Mouse (Mus musculus): Measurements from ENCODE around the gene Atp6v0a2. TPM values are rescaled to one million over a fixed set of nuclear protein-coding genes. Genes with fewer than 3 reads are reported as not detected.
"Not testable (repeated sequence)": the region's sequence is repeated elsewhere in the genome, so short reads cannot be mapped to it uniquely, and the experiment has no call there.

The Atp6v0a2 gene
- 49.3 and 52.1 TPM in 2 replicates for polyA plus RNA-seq (2016; fragmentation: Nextera tagmentation; extraction: Ambion mirVana)

DNA sequence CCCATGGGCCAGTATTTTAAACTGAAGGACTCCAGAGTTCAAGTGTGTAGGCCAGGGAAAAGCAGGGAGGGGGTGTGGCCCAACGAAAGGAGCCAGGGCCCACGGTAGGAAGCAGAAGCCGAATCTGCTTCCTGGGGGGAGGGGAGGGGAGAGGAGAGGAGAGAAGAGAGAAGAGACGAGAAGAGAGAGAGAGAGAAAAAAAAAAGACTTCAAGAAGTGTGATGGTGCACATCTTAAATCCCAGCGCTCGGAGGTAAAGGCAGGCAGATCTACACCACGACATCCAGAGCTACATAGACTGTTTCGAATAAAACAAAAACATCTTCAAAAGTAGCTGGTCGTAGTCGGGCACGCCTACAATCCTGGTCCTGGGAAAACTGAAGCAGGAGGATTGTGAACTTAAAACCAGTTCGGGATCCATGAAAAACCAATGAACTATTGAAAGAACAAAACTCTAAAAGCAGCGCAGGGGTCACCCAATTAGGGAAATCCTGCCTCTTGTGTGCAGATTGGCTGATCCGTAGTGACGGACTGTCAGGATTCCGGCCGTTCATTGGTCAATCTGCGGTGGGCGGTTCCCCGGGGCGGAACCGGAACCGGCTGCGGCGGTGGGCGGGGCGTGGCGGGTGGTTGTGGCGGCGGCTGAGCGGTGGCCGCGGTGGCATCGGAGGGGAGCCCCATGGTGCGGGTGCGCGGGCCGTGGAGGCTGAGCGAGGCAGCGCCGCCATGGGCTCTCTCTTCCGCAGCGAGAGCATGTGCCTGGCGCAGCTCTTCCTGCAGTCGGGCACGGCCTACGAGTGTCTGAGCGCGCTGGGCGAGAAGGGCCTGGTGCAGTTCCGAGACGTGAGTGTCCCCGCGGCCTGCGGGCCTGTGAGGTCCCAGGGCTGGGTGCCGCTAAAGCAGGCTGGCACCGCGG, at the start of gene Atp6v0a2:
Atp6v0a2 (plus strand) TSS at position 129 of the 916 bp plus-strand sequence.
- WGBS, result under 1% methylated on average over 58 of the region's 58 CpGs
- H3K27me3 ChIP-seq (replicated peaks), result no peaks in the 10 kb centered on the region
- peak within 1 kb of the TSS; percentile 94 for H3K4me3 ChIP-seq
- H3K4me2 ChIP-seq (replicated peaks), result peak within 1 kb of the TSS; percentile 76
- H3K27ac ChIP-seq, result no peak within 1 kb of the TSS
- peak within 1 kb of the TSS; percentile 94 for H3K9ac ChIP-seq
- H3K9me3 ChIP-seq, result no peaks in the 10 kb centered on the region
- H3K36me3 ChIP-seq, result peaks cover 8% of the 10 kb centered on the region; the same call in 1 of the 2 replicates
- peaks cover 17% of the 10 kb centered on the region for H3K4me1 ChIP-seq
- peak; percentile 95 for ATAC-seq (ENCODE audit: low FRiP score, low read depth)

DNA sequence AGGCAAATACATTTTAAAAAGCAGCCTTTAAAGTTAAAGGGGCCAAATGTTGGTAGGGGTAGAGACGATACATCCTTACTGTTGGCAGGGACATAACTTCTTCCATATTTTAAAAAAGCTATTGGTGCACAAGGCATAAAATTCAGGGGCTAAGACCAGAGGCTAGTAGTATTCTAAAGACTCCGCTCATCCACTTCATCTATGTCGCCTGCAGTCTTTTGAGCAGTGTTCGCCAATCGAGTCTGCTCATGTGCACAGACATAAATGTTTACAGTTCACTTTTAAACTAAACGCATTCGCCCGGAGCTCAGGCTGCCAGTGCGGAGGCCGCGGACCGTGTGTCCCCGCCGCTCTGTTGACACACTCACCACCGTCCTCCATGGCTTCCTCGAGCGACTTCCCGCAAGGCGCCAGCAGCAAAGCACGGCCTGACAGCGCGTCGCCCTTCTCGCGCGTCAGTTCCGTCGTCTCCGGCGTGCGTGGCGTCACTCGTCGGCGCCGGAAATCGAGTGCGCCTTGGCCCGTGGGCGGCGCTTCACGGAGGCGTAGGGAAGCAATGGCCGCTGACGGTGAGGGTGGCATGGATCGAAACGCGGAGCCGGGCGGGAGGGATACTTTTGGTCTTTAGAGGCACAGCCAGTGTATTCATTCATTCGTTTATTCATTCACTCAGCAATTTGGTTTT, 49.6 kb upstream of the Atp6v0a2 start, which contains the start of the genes Eif2b1 and Gtf2h3:
Eif2b1 (minus strand) TSS at position 499 of the 685 bp plus-strand sequence.
Gtf2h3 (plus strand) TSS at position 508 of the 685 bp plus-strand sequence.
- Histone ChIP-seq H3K27me3 (replicated peaks) (no peaks in the 10 kb centered on the region), H3K9me3 (no peaks in the 10 kb centered on the region), H3K4me3 (peak within 1 kb of the TSS; percentile 77), H3K4me1 (peaks cover 21% of the 10 kb centered on the region), H3K36me3 (peaks cover 55% of the 10 kb centered on the region), H3K9ac (peak within 1 kb of the TSS; percentile 68), H3K4me2 (replicated peaks) (peak within 1 kb of the TSS; percentile 66), H3K27ac (no peak within 1 kb of the TSS)
- 1% methylated on average over 51 of the region's 51 CpGs for WGBS
- peak; percentile 92 for ATAC-seq (ENCODE audit: low FRiP score, low read depth)

DNA sequence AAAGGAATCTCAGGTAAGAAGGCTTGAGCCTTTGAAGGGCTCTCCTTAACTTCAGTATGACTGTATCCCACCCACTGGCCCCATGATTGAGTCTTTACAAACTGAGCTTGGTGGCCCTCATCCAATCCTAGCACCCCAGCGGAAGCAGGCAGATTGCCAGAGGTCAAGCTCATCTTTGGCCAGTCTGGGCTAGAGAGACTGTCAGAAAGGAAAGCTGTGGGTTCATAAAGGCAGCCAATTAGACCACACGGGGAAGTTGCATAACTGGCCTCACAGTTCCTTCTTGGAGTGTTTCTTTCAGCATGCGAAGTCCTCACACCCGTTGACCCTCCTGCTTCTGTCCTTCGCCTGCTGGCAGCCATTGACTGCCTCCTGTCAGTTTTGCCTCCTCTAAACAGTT, 45.9 kb upstream of the Atp6v0a2 start:
- no peak overlapping the region for H3K27ac ChIP-seq
- ATAC-seq (ENCODE audit: low FRiP score, low read depth), result no peak
- no peak overlapping the region for H3K9ac ChIP-seq
- no peaks in the 10 kb centered on the region for H3K27me3 ChIP-seq (replicated peaks)
- H3K4me2 ChIP-seq (replicated peaks), result no peak overlapping the region
- H3K36me3 ChIP-seq, result peaks cover 52% of the 10 kb centered on the region
- H3K4me3 ChIP-seq, result no peak overlapping the region
- WGBS, result 95% methylated on average over 5 of the region's 5 CpGs
- peaks cover 21% of the 10 kb centered on the region for H3K4me1 ChIP-seq
- no peaks in the 10 kb centered on the region for H3K9me3 ChIP-seq

DNA sequence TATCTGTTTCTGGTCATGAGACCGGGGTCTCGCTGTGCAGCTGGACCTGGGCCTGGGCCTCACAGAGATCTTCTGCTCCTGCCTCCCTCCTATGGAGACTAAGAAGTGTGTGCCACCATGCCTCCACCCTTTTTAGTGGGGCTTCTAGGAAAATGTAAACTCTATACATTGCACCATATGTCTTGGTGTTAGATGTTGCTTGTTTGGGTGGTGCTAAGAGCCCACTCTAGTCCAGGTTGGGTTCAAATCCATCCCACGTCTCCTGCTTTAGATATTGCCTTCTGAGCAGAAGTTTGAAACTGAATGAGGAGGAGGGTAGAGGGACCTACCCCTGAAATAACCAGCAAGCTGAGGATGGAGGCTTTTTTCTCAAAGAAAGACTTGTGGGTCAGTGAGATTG, 35.6 kb upstream of the Atp6v0a2 start:
- Histone ChIP-seq H3K9me3 (no peaks in the 10 kb centered on the region), H3K4me2 (replicated peaks) (no peak overlapping the region), H3K36me3 (peaks cover 78% of the 10 kb centered on the region), H3K27me3 (replicated peaks) (no peaks in the 10 kb centered on the region), H3K9ac (no peak overlapping the region), H3K4me1 (no peaks in the 10 kb centered on the region), H3K4me3 (no peak overlapping the region), H3K27ac (no peak overlapping the region)
- WGBS, result 94% methylated on average over 3 of the region's 3 CpGs
- ATAC-seq (ENCODE audit: low FRiP score, low read depth), result no peak

DNA sequence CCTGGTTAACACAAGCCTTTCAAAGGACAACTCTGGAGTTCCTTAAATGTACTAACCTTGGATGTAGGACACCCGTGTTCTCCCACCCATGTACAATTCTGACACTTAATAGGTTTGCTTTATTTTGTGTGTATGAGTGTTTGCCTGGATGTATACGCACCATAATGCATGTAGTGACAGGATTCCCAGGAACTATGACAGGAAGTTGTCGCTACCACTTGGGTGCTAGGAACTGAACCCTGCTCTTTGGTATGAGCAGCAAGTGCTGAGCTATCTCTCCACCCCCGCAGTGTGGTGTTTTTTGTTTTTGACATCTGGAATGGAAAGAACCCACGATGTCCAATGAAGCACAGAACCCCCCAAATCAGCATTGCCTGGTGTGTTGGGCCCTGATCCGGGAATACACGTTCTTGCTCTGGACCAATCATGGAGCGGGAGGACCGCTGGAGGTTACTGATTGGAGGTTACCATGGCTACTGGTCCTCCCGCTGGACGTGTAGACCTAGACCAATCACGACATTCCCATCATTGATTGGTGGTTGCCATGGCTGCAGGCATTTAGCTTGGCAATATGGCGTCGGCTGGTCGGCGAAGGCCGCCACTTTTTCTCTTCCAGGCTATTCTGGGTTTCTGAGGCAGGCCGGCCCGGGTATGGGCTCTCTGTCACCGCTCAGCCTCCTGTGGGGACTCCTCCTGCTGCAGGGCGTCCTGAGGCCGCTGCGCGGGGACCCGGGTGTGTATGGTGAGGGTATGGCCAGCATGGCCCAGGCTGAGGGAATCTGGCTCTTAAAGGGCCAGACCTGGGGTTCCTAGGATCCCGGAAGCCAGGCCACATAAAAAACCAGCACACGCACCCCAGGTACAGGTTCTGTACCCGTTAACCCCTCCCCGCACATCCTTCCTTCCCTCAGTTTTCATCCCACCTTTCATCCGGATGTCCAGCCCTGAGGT, 29.9 kb upstream of the Atp6v0a2 start:
- H3K27ac ChIP-seq, result no peak overlapping the region
- peak overlapping the region; percentile 68 for H3K9ac ChIP-seq
- WGBS, result 6% methylated on average over 30 of the region's 30 CpGs
- H3K36me3 ChIP-seq, result peaks cover 40% of the 10 kb centered on the region
- no peaks in the 10 kb centered on the region for H3K27me3 ChIP-seq (replicated peaks)
- peak; percentile 100 for ATAC-seq (ENCODE audit: low FRiP score, low read depth)
- no peaks in the 10 kb centered on the region for H3K9me3 ChIP-seq
- peaks cover 17% of the 10 kb centered on the region; the same call in 1 of the 2 replicates for H3K4me1 ChIP-seq
- peak overlapping the region; percentile 85 for H3K4me3 ChIP-seq
- peak overlapping the region; percentile 74 for H3K4me2 ChIP-seq (replicated peaks)

DNA sequence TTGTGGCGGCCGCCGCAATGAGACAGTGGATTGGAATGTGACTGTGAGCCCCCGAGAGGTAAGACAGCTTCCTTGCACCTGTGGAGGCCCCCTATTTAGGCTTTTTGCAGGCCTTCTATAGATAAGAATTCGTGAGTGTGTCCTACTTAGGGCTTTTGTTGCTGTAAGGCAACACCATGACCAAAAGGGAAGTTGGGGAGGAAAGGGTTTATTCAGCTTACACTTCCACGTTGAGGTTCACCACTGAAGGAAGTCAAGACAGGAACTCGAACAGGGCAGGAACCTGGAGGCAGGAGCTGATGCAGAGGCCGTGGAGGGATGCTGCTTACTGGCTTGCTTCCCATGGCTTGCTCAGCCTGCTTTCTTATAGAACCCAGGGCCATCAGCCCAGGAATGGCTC, 28.6 kb upstream of the Atp6v0a2 start:
- H3K27ac ChIP-seq; H3K4me3 ChIP-seq; H3K9me3 ChIP-seq; H3K27me3 ChIP-seq (replicated peaks); ATAC-seq (ENCODE audit: low FRiP score, low read depth); H3K9ac ChIP-seq: not testable (repeated sequence)
- Histone ChIP-seq H3K36me3 (peaks cover 29% of the 10 kb centered on the region), H3K4me1 (peaks cover 17% of the 10 kb centered on the region; the same call in 1 of the 2 replicates), H3K4me2 (replicated peaks) (peak overlapping the region; percentile 74)
- WGBS, result 68% methylated on average over 8 of the region's 8 CpGs

DNA sequence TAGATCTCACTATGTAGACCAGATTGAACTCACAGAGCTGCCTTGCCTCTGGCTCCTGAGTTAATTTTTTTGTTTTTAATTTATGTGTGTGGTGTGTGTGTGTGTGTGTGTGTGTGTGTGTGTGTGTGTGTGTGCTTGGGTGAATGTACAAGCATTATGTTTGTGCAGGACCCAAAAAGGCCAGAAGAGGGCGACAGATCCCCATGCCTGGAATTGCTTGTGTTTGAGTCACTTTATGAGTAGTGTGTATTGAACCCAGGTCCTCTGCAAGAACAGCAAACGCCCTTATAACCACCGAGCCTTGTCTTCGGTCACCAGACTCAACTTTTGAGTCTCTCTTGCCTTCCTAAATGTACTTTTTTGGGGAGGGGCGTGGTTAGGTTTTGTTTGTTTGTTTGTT, 26.0 kb upstream of the Atp6v0a2 start:
- Histone ChIP-seq H3K4me2 (replicated peaks) (no peak overlapping the region), H3K4me1 (peaks cover 17% of the 10 kb centered on the region; the same call in 1 of the 2 replicates), H3K27me3 (replicated peaks) (no peaks in the 10 kb centered on the region), H3K36me3 (peaks cover 23% of the 10 kb centered on the region), H3K27ac (no peak overlapping the region), H3K4me3 (no peak overlapping the region), H3K9me3 (no peaks in the 10 kb centered on the region), H3K9ac (no peak overlapping the region)
- 73% methylated on average over 5 of the region's 5 CpGs for WGBS
- ATAC-seq (ENCODE audit: low FRiP score, low read depth), result no peak

DNA sequence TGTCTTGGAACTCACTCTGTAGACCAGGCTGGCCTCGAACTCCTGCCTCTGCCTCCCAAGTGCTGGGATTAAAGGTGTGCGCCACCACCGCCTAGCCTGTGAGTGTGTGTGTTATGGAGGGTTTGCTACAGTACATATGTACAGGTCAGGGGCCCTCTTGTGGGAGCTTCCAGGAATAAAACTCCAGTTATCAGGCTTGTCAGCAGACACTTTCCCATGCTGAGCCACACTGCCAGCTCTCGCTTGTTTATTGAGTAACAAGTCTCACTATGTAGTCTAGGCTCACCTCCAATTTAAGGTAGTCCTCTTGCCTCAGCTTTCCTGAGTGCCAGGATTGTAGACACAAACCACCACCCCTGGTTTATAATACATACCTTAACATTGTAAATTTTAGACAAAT, 24.1 kb upstream of the Atp6v0a2 start:
- H3K4me2 ChIP-seq (replicated peaks), result no peak overlapping the region
- no peak for ATAC-seq (ENCODE audit: low FRiP score, low read depth)
- peaks cover 8% of the 10 kb centered on the region; the same call in 1 of the 2 replicates for H3K4me1 ChIP-seq
- no peak overlapping the region for H3K27ac ChIP-seq
- 95% methylated on average over 4 of the region's 4 CpGs for WGBS
- H3K9me3 ChIP-seq, result no peaks in the 10 kb centered on the region
- peaks cover 38% of the 10 kb centered on the region for H3K36me3 ChIP-seq
- H3K27me3 ChIP-seq (replicated peaks), result no peaks in the 10 kb centered on the region
- H3K9ac ChIP-seq, result 0 out of 2 replicates have a peak overlapping the region, but pooled peaks have one; percentile 0
- no peak overlapping the region for H3K4me3 ChIP-seq

DNA sequence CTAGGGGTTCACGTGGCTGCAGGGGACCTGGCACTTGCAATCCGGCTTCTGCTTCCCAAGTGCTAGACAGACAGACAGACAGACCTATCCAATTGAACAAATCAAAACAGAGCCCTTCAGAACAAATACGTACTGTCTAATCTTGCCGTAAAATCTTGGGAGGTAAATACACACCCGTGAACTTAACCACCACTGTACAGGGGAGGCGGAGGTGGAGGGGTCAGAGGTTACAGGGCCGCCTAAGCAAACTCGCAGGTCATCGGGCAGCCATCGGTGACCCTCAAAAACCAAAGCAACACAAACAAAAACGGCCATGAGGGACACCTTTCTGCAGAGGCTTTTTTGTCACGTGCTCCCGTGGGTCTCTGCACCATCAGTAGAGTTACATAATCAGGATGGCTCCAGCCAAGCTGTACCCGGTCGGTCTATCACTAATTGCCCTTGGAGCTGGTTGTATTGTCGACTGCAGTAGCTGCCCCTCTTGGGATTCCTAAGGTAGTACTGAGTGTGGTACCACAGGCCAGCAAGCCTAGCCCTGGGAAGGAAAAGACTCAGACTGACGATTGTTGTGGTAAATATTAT, 23.2 kb upstream of the Atp6v0a2 start:
- Histone ChIP-seq H3K27me3 (replicated peaks) (no peaks in the 10 kb centered on the region), H3K4me1 (no peaks in the 10 kb centered on the region), H3K9ac (0 out of 2 replicates have a peak overlapping the region, but pooled peaks have one; percentile 0), H3K9me3 (no peaks in the 10 kb centered on the region), H3K36me3 (peaks cover 41% of the 10 kb centered on the region), H3K4me3 (no peak overlapping the region), H3K27ac (no peak overlapping the region), H3K4me2 (replicated peaks) (no peak overlapping the region)
- ATAC-seq (ENCODE audit: low FRiP score, low read depth), result no peak
- WGBS, result 90% methylated on average over 17 of the region's 17 CpGs

DNA sequence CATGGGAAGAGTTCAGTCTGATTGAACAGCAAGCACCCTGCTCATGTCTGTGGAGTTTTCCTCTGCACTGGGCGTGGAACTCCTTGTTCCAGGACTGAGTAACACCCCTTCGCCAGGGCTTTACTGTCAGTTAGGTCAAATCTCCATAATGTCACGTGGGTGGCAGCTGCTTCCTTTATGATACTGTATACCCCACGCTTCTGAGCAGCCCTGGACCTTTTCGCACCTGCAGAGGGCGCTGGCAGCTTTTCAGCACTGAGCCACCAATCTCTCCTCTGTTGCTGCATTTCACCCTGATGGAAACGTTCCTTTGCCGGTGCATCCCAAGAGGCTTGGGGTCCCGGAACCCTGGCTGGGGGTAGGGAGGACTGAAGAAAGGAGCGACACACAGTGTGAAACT, 17.4 kb upstream of the Atp6v0a2 start:
- no peak overlapping the region for H3K27ac ChIP-seq
- H3K4me1 ChIP-seq, result no peaks in the 10 kb centered on the region
- peaks cover 62% of the 10 kb centered on the region for H3K36me3 ChIP-seq
- H3K9ac ChIP-seq, result no peak overlapping the region
- H3K4me3 ChIP-seq, result no peak overlapping the region
- no peaks in the 10 kb centered on the region for H3K27me3 ChIP-seq (replicated peaks)
- H3K4me2 ChIP-seq (replicated peaks), result no peak overlapping the region
- no peak for ATAC-seq (ENCODE audit: low FRiP score, low read depth)
- H3K9me3 ChIP-seq, result no peaks in the 10 kb centered on the region
- WGBS, result 75% methylated on average over 10 of the region's 10 CpGs

DNA sequence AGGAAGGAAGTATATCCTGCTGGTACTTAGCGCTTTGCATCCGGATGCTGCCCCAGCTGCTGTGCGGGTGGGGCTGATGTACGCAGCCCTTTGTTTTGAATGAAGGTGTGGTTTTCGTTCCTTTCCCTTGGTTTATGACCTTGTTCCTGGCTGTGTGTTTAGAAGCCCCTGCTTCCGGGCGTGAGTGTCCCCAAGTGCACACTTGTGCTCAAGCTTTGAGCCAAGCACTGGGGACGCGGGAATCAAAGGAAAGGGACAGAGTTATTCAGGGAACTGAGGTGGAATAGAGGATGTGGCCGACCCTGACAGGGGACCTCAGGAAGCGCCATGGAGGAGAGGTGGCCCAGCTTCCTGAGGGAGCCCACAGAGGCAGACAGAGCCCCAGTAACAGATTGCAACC, 13.7 kb upstream of the Atp6v0a2 start:
- 88% methylated on average over 11 of the region's 11 CpGs for WGBS
- Histone ChIP-seq H3K4me2 (replicated peaks) (no peak overlapping the region), H3K9ac (no peak overlapping the region), H3K4me3 (no peak overlapping the region), H3K27ac (no peak overlapping the region), H3K4me1 (no peaks in the 10 kb centered on the region), H3K9me3 (no peaks in the 10 kb centered on the region), H3K27me3 (replicated peaks) (no peaks in the 10 kb centered on the region), H3K36me3 (peaks cover 59% of the 10 kb centered on the region)
- ATAC-seq (ENCODE audit: low FRiP score, low read depth), result no peak

All from neural tube, embryonic 12.5 days (tissue).